Comparison of ENCODE assay signal across 16 mouse cellular contexts in the genomic region with DNA sequence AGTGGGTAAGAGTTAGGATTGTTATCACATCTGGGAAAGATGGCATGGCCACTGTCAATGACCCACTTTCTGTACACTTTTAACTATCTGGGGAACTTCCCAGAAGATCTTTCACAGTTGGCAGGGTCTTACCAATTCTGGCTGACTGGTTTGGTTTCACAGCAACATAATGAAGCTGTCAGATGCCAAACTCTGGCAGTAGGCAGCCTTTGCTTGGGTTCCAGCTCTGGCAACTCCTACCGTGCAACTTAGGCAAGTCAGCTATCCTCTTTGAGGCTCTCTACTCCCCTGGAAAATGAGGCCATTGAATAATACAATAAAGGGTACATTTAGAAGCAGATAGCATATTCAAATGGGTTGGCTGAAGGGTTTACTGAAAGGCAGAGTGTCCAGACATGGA.
DNase-seq lines count a peak whose midpoint lies in the region; ATAC-seq and TF ChIP-seq lines count a peak whose summit lies in the region.
"Had no signal": no experiment of that assay in that cellular context is flagged by ENCODE, and none has a peak within 500 bp of the region (broad histone marks: within the 10 kb centered on the region; RNA-seq: fewer than 3 reads in every experiment).

No protein-coding gene starts in this region.

- peaks cover 35% of the 10 kb centered on the region for H3K4me1 ChIP-seq in forebrain, embryonic 13.5 days
- H3K4me1 ChIP-seq in forebrain, embryonic 12.5 days: peaks cover 16% of the 10 kb centered on the region
- H3K4me1 ChIP-seq in hindbrain, postnatal 0 days (ENCODE audit: insufficient read depth, low read length): peaks cover 4% of the 10 kb centered on the region
- H3K4me1 ChIP-seq in hindbrain, embryonic 13.5 days (replicated peaks): peaks cover 11% of the 10 kb centered on the region; the same call in 1 of the 2 replicates
- H3K4me1 ChIP-seq: liver, embryonic 12.5 days; megakaryocyte, embryonic 14.5 days had no signal

- peak; percentile 52; the same call in 1 of the 2 replicates for ATAC-seq in forebrain, embryonic 13.5 days
- ATAC-seq in forebrain, embryonic 12.5 days (ENCODE audit: low FRiP score): no peak
- peak; percentile 75 for ATAC-seq in hindbrain, postnatal 0 days
- ATAC-seq in hindbrain, embryonic 13.5 days (ENCODE audit: low FRiP score): no peak
- ATAC-seq: intestine, postnatal 0 days; liver, embryonic 12.5 days had no signal

- H3K9ac ChIP-seq in forebrain, embryonic 13.5 days: no peak overlapping the region
- no peak overlapping the region for H3K9ac ChIP-seq in forebrain, embryonic 12.5 days
- H3K9ac ChIP-seq in hindbrain, postnatal 0 days (replicated peaks; ENCODE audit: low read length): no peak overlapping the region
- no peak overlapping the region for H3K9ac ChIP-seq in hindbrain, embryonic 13.5 days
- H3K9ac ChIP-seq: kidney, embryonic 15.5 days; limb, embryonic 12.5 days; liver, embryonic 12.5 days had no signal

- TF ChIP-seq CTCF in hindbrain, postnatal 0 days (IDR thresholded peaks at IDR 0.05; ENCODE audit: low read depth): no peak

- no peaks in the 10 kb centered on the region for H3K27me3 ChIP-seq in forebrain, embryonic 13.5 days
- no peaks in the 10 kb centered on the region for H3K27me3 ChIP-seq in forebrain, embryonic 12.5 days
- H3K27me3 ChIP-seq in hindbrain, postnatal 0 days (ENCODE audit: insufficient read depth, low read length): no peaks in the 10 kb centered on the region
- H3K27me3 ChIP-seq in hindbrain, embryonic 13.5 days: no peaks in the 10 kb centered on the region
- H3K27me3 ChIP-seq: kidney, embryonic 15.5 days; limb, embryonic 12.5 days; liver, embryonic 12.5 days; megakaryocyte, embryonic 14.5 days had no signal

- WGBS in forebrain, embryonic 13.5 days: 16% methylated on average over 1 of the region's 1 CpGs
- WGBS in forebrain, embryonic 12.5 days: 37% methylated on average over 1 of the region's 1 CpGs
- 28% methylated on average over 1 of the region's 1 CpGs for WGBS in hindbrain, postnatal 0 days
- 31% methylated on average over 1 of the region's 1 CpGs for WGBS in hindbrain, embryonic 13.5 days

- no peaks in the 10 kb centered on the region for H3K36me3 ChIP-seq in forebrain, embryonic 13.5 days (ENCODE audit: poor library complexity, severe bottlenecking)
- H3K36me3 ChIP-seq in forebrain, embryonic 12.5 days (replicated peaks): no peaks in the 10 kb centered on the region
- no peaks in the 10 kb centered on the region for H3K36me3 ChIP-seq in hindbrain, postnatal 0 days (ENCODE audit: insufficient read depth, low read length)
- no peaks in the 10 kb centered on the region for H3K36me3 ChIP-seq in hindbrain, embryonic 13.5 days
- H3K36me3 ChIP-seq: kidney, embryonic 15.5 days; limb, embryonic 12.5 days; liver, embryonic 12.5 days had no signal

- H3K9me3 ChIP-seq in forebrain, embryonic 13.5 days (replicated peaks): no peaks in the 10 kb centered on the region
- no peaks in the 10 kb centered on the region for H3K9me3 ChIP-seq in forebrain, embryonic 12.5 days
- H3K9me3 ChIP-seq in hindbrain, postnatal 0 days (ENCODE audit: low read length): no peaks in the 10 kb centered on the region
- H3K9me3 ChIP-seq in hindbrain, embryonic 13.5 days: no peaks in the 10 kb centered on the region
- H3K9me3 ChIP-seq: kidney, embryonic 15.5 days; limb, embryonic 12.5 days; liver, embryonic 12.5 days had no signal

- no peak overlapping the region for H3K4me3 ChIP-seq in forebrain, embryonic 13.5 days
- H3K4me3 ChIP-seq in forebrain, embryonic 12.5 days (replicated peaks): no peak overlapping the region
- H3K4me3 ChIP-seq in hindbrain, postnatal 0 days (ENCODE audit: low read length): no peak overlapping the region
- H3K4me3 ChIP-seq in hindbrain, embryonic 13.5 days: no peak overlapping the region
- H3K4me3 ChIP-seq: kidney, embryonic 15.5 days; limb, embryonic 12.5 days; liver, embryonic 12.5 days; megakaryocyte, embryonic 14.5 days had no signal

- peak; percentile 80 for DNase-seq in hindbrain, postnatal 0 days (ENCODE audit: low spot score)
- DNase-seq in right cerebral cortex, postnatal 10 days (ENCODE audit: low spot score in 2 of 2): peak; percentile 56 to 68
- no peak for DNase-seq in right cerebral cortex, postnatal 36 days (ENCODE audit: low spot score in 2 of 2)
- DNase-seq in thymus, adult 18-20 months: no peak
- DNase-seq: embryo, embryonic 11 days; lung, adult 2 months; midbrain, embryonic 14.5 days; thymus, postnatal 36 days had no signal

- H3K27ac ChIP-seq in forebrain, embryonic 13.5 days: no peak overlapping the region
- no peak overlapping the region for H3K27ac ChIP-seq in forebrain, embryonic 12.5 days
- no peak overlapping the region for H3K27ac ChIP-seq in hindbrain, postnatal 0 days
- H3K27ac ChIP-seq in hindbrain, embryonic 13.5 days: no peak overlapping the region
- H3K27ac ChIP-seq: kidney, embryonic 15.5 days; limb, embryonic 12.5 days; liver, embryonic 12.5 days had no signal

- no peak overlapping the region for H3K4me2 ChIP-seq in forebrain, embryonic 13.5 days
- H3K4me2 ChIP-seq in forebrain, embryonic 12.5 days: no peak overlapping the region
- no peak overlapping the region for H3K4me2 ChIP-seq in hindbrain, postnatal 0 days (ENCODE audit: low read depth, low read length)
- no peak overlapping the region for H3K4me2 ChIP-seq in hindbrain, embryonic 13.5 days
- H3K4me2 ChIP-seq: kidney, embryonic 15.5 days; limb, embryonic 12.5 days; liver, embryonic 12.5 days had no signal

Comparison
In these comparisons a context has a peak if more than half of its experiments do, and no peak if none do; other contexts are left out.
1. ATAC-seq: peak in forebrain, embryonic 13.5 days (single experiment) and hindbrain, postnatal 0 days (single experiment); none in forebrain, embryonic 12.5 days (single experiment) and hindbrain, embryonic 13.5 days (single experiment).
2. DNase-seq: peak in hindbrain, postnatal 0 days (single experiment) and right cerebral cortex, postnatal 10 days (2 of 2); none in right cerebral cortex, postnatal 36 days (0 of 2) and thymus, adult 18-20 months (0 of 2).